Mouse (Mus musculus) forebrain, embryonic 11.5 days (tissue): Measurements from ENCODE around the gene Sms. TPM values are rescaled to one million over a fixed set of nuclear protein-coding genes. Genes with fewer than 3 reads are reported as not detected.
A peak's percentile ranks its signal among the peaks of the same experiment; 100 is the strongest.

Source experiments
- ATAC-seq: fragments of 200-750 bp; cut with Nextera tagmentation; replicated peaks from 2 replicates; pipeline ENCODE4 v1.8.0; 2017; ENCODE audit warnings: moderate TSS enrichment; ENCODE audit not compliant: low FRiP score
- DNase-seq: peaks from one replicate; pipeline ENCODE4 v3.0.0-alpha.2; 2017; ENCODE audit warnings: low spot score
- H3K27ac ChIP-seq: fragments of 300-500 bp; sonication (generic); 2 replicates; pipeline ENCODE4 v1.5.1; 2014; ENCODE audit warnings: low read depth, low read length
- H3K27me3 ChIP-seq: fragments of 300-500 bp; sonication (generic); 2 replicates; pipeline ENCODE4 v1.6.1; 2014; ENCODE audit warnings: mild to moderate bottlenecking, low read length, mixed read lengths; ENCODE audit not compliant: control insufficient read depth, insufficient read depth
- H3K36me3 ChIP-seq: fragments of 300-500 bp; sonication (generic); 2 replicates; pipeline ENCODE4 v1.6.1; 2014; ENCODE audit warnings: mild to moderate bottlenecking, low read length, moderate library complexity, mixed read lengths; ENCODE audit not compliant: control insufficient read depth, insufficient read depth
- H3K4me1 ChIP-seq: fragments of 300-500 bp; sonication (generic); replicated peaks from 2 replicates; pipeline ENCODE4 v1.6.1; 2014; ENCODE audit warnings: low read length, mixed read lengths; ENCODE audit not compliant: control insufficient read depth, insufficient read depth
- H3K4me2 ChIP-seq: fragments of 300-500 bp; sonication (generic); 2 replicates; pipeline ENCODE4 v1.6.1; 2014; ENCODE audit warnings: low read depth, mild to moderate bottlenecking, low read length, moderate library complexity, mixed read lengths; ENCODE audit not compliant: severe bottlenecking
- H3K4me3 ChIP-seq: fragments of 300-500 bp; sonication (generic); 2 replicates; pipeline ENCODE4 v1.5.1; 2014; ENCODE audit warnings: low read depth, low read length
- H3K9ac ChIP-seq: fragments of 300-500 bp; sonication (generic); 2 replicates; pipeline ENCODE4 v1.6.1; 2014; ENCODE audit warnings: low read length
- H3K9me3 ChIP-seq: fragments of 300-500 bp; sonication (generic); 2 replicates; pipeline ENCODE4 v1.6.1; 2016; ENCODE audit warnings: low read length, mixed read lengths; ENCODE audit not compliant: control insufficient read depth
- WGBS: fragments of 180-500 bp; shearing (Covaris S2); extraction: QIAGEN DNeasy Blood & Tissue Kit; methylation state at CpG from one replicate; pipeline ENCODE4 v1.1.7; 2014; 5-methylcytosine and 5-hydroxymethylcytosine counted together
- polyA plus RNA-seq: library from polyadenylated mRNA; unstranded; fragments of >200 nt; fragmentation: Nextera tagmentation; extraction: Ambion mirVana; gene quantifications from 2 replicates; pipeline ENCODE4 v1.2.1, GENCODE M21; 2014

Gene Sms
- polyA plus RNA-seq, 1 experiment from 2014 or later = 105 TPM

DNA sequence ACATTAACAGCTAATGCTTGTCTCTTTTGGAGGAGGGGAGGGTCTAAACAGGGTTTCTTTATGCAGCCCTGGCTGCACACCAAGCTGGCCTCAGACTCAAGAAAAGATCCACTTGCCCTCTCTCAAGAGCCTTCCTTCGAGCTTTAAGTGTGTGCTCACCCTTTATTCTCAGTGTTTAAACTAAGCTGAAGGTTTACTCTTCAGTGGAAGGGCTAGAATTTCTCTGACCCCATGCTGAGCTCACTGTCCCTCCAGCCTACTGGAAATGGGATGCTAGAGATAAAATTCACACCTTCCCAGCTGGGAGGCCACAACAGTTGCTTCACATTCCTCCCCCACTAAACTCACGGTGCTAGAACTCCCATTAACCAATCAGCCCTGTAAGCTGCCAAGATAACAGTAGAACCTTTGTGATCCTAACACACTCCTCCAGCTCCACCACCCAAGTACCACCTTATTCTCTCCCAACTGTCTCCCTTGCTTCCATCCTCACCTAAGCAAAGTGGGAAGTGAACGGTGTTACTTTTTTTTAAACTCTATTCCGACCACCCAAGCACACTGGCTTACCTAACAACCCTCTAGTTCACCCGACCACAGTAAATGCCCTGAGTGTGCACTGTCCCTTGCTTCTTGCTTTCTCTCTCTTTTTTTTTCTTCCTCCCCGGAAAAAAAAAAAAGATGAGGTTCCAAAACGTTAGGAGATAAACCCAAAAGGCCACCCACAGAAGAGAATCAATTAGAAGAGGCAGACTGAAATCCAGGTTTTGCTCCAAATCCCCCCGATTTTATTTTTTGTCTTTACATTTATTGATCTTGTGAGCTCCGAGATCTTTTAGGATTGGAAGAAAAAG is 2.0 kb downstream of the Sms start:
- Histone ChIP-seq H3K36me3 (no peaks in the 10 kb centered on the region), H3K27me3 (no peaks in the 10 kb centered on the region), H3K4me2 (peak overlapping the region; percentile 45), H3K4me1 (no peaks in the 10 kb centered on the region; the same call in 1 of the 2 replicates), H3K9ac (peak overlapping the region; percentile 82; the same call in 1 of the 2 replicates), H3K27ac (0 out of 2 replicates have a peak overlapping the region, but pooled peaks have one; percentile 84), H3K9me3 (no peaks in the 10 kb centered on the region), H3K4me3 (peak overlapping the region; percentile 60)
- DNase-seq (no peak), ATAC-seq (no peak)
- WGBS = 19% methylated on average over 9 of the region's 9 CpGs

DNA sequence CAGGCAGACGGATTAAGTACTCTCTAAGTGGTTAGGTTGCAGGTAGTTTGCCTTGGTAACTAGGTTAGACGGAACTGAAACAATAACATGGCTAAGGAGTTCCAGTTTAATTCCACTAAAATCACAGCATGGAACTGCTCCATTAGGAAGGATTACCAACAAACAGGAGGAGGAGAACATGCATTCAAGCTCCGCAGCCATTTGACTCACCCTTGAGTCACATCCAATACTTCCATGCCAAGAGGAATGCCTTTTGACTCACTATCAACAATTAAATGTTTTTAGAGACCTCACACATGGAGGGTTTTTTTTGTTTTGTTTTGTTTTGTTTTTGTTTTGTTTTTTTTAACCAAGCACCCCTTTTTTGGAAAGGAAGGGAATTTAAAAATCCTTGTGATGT is 3.3 kb downstream of the Sms start:
- Histone ChIP-seq H3K4me3 (no peak overlapping the region), H3K4me2 (no peak overlapping the region), H3K9ac (no peak overlapping the region), H3K36me3 (no peaks in the 10 kb centered on the region), H3K27ac (no peak overlapping the region), H3K9me3 (no peaks in the 10 kb centered on the region), H3K27me3 (no peaks in the 10 kb centered on the region), H3K4me1 (no peaks in the 10 kb centered on the region; the same call in 1 of the 2 replicates)
- no peak for DNase-seq
- 58% methylated on average over 3 of the region's 3 CpGs for WGBS
- ATAC-seq = no peak

GRCm38 (mm10) chrX:157486765-157487164 is 5.3 kb downstream of the Sms start:
- Histone ChIP-seq H3K4me2 (no peak overlapping the region), H3K4me1 (no peaks in the 10 kb centered on the region), H3K9ac (no peak overlapping the region), H3K4me3 (no peak overlapping the region), H3K27me3 (no peaks in the 10 kb centered on the region), H3K36me3 (no peaks in the 10 kb centered on the region), H3K27ac (no peak overlapping the region), H3K9me3 (no peaks in the 10 kb centered on the region)
- WGBS = 78% methylated on average over 2 of the region's 2 CpGs
- ATAC-seq = no peak
- DNase-seq = no peak

- Histone ChIP-seq H3K4me2 (no peak overlapping the region), H3K9ac (no peak overlapping the region), H3K4me1 (no peaks in the 10 kb centered on the region), H3K4me3 (no peak overlapping the region), H3K27me3 (no peaks in the 10 kb centered on the region), H3K36me3 (no peaks in the 10 kb centered on the region), H3K27ac (no peak overlapping the region), H3K9me3 (no peaks in the 10 kb centered on the region)
- DNase-seq = no peak
- 87% methylated on average over 2 of the region's 2 CpGs for WGBS
- no peak for ATAC-seq
Observed at GRCm38 (mm10) chrX:157482842-157483241, 9.2 kb downstream of the Sms start.

DNA sequence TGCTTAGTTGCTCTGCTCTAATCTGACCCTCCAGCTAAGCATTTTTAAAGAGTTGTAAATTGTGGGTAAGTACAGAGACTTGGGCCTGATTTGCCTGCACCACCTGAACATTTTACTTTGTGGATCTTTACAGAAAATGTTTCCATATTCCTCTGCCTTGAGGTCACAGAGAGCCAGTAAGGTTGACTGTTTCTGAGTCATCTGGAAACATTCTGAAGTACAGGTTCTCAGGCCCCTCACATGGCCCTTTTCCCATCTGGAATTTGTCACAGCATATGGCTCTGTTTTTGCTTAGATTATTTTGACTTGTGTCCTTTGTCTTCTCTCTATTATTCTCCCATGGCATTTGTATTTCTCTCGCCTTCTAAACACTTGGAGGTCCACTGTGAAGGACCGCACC is 10.2 kb downstream of the Sms start:
- no peaks in the 10 kb centered on the region for H3K4me1 ChIP-seq
- no peak for DNase-seq
- H3K27ac ChIP-seq = no peak overlapping the region
- WGBS = 80% methylated on average over 2 of the region's 2 CpGs
- H3K36me3 ChIP-seq = no peaks in the 10 kb centered on the region
- no peaks in the 10 kb centered on the region; the same call in 1 of the 2 replicates for H3K27me3 ChIP-seq
- no peaks in the 10 kb centered on the region for H3K9me3 ChIP-seq
- H3K4me2 ChIP-seq = no peak overlapping the region
- no peak for ATAC-seq
- no peak overlapping the region for H3K9ac ChIP-seq
- H3K4me3 ChIP-seq = no peak overlapping the region

- ATAC-seq (no peak), DNase-seq (no peak)
- no peaks in the 10 kb centered on the region for H3K36me3 ChIP-seq
- no peak overlapping the region for H3K27ac ChIP-seq
- no peaks in the 10 kb centered on the region for H3K9me3 ChIP-seq
- WGBS = 78% methylated on average over 3 of the region's 3 CpGs
- H3K4me1 ChIP-seq = no peaks in the 10 kb centered on the region
- H3K4me3 ChIP-seq = no peak overlapping the region
- H3K4me2 ChIP-seq = no peak overlapping the region
- no peak overlapping the region for H3K9ac ChIP-seq
- H3K27me3 ChIP-seq = no peaks in the 10 kb centered on the region; the same call in 1 of the 2 replicates
Observed at GRCm38 (mm10) chrX:157477328-157477727, 14.8 kb downstream of the Sms start.

DNA sequence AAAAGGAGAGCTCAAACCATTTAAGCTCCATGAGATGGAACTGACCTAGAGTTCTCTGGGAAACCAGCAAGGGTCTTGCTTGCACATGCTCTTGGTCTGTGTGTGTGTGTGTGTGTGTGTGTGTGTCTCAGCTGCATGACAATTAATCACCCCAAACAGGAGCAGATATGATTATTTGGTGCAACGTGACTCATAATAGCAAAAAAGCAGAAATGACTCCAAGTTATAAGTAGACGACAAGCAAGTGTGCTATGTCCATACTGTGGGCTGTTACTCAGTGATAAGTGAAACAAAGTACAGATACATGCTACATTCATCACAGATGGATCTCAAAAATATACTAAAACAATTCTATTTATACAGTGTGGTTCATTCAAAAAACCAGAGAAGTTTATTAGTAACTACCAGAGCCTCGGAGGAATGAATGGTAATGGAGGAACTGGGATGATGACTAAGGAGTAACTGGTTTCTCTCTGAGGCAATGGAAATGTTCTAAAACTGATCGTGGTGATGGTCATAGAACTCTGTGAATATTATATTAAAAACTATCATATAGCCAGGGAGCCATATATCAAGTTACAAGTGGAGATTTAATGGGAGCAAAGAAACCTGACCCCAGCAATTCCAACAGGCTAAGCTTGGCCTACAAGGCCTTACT is 15.8 kb downstream of the Sms start:
- DNase-seq (no peak), ATAC-seq (no peak)
- no peaks in the 10 kb centered on the region for H3K4me1 ChIP-seq
- no peaks in the 10 kb centered on the region for H3K36me3 ChIP-seq
- H3K9me3 ChIP-seq = no peaks in the 10 kb centered on the region
- no peak overlapping the region for H3K9ac ChIP-seq
- H3K27me3 ChIP-seq = no peaks in the 10 kb centered on the region; the same call in 1 of the 2 replicates
- no peak overlapping the region for H3K4me2 ChIP-seq
- H3K27ac ChIP-seq = no peak overlapping the region
- WGBS = 88% methylated on average over 4 of the region's 4 CpGs
- no peak overlapping the region for H3K4me3 ChIP-seq

- Histone ChIP-seq H3K36me3 (no peaks in the 10 kb centered on the region), H3K9ac (no peak overlapping the region), H3K9me3 (no peaks in the 10 kb centered on the region), H3K27me3 (no peaks in the 10 kb centered on the region), H3K4me3 (no peak overlapping the region), H3K27ac (no peak overlapping the region), H3K4me1 (no peaks in the 10 kb centered on the region), H3K4me2 (no peak overlapping the region)
- ATAC-seq (no peak), DNase-seq (no peak)
- WGBS = 91% methylated on average over 8 of the region's 8 CpGs
Observed at GRCm38 (mm10) chrX:157471711-157472660, 20.1 kb downstream of the Sms start.
